Comparison of ENCODE assay signal across 9 mouse cellular contexts in the genomic region with DNA sequence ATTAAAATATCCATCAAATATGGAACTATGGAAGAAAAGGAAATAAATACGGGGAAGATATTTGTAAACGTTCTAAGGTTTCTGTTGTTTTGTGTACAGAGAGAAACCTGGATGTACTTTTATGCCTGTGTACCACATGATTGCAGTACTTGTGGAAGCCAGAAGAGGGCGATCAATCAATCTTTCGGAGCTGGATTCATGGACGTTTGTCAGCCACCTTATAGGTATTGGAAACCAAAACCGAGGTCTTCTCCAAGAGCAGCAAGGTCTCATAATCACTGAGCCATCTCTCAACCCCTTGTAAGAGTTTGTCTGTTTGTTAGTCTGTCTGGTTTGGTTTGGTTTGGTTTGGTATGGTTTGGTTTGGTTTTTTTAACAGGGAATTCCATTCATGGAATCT.
DNase-seq lines count a peak whose midpoint lies in the region; ATAC-seq and TF ChIP-seq lines count a peak whose summit lies in the region.
"Had no signal": no experiment of that assay in that cellular context is flagged by ENCODE, and none has a peak within 500 bp of the region (broad histone marks: within the 10 kb centered on the region; RNA-seq: fewer than 3 reads in every experiment).

No protein-coding gene starts in this region.

- H3K27ac ChIP-seq in hindbrain, embryonic 11.5 days (ENCODE audit: low read depth, low read length): no peak overlapping the region
- no peak overlapping the region for H3K27ac ChIP-seq in hindbrain, embryonic 13.5 days
- H3K27ac ChIP-seq in CH12.LX (ENCODE audit: insufficient read depth, low read depth): no peak overlapping the region
- H3K27ac ChIP-seq: embryonic facial prominence, embryonic 12.5 days; limb, embryonic 13.5 days had no signal

- peak; percentile 63 to 72; a peak in 3 of 4 replicates for TF ChIP-seq CTCF in CH12.LX (conservative IDR thresholded peaks at IDR 0.05 in 1 of 2, IDR thresholded peaks at IDR 0.05 in 1 of 2; ENCODE audit: low read depth in 2 of 2, low read length in 2 of 2)

- H3K4me3 ChIP-seq in hindbrain, embryonic 11.5 days (ENCODE audit: low read depth, low read length): no peak overlapping the region
- H3K4me3 ChIP-seq in hindbrain, embryonic 13.5 days: no peak overlapping the region
- H3K4me3 ChIP-seq in CH12.LX (replicated peaks in 1 of 3; ENCODE audit: low read depth in 2 of 3, low read length in 2 of 3, poor library complexity in 1 of 3): no peak overlapping the region
- H3K4me3 ChIP-seq: embryonic facial prominence, embryonic 12.5 days; limb, embryonic 13.5 days had no signal

- H3K4me2 ChIP-seq in hindbrain, embryonic 11.5 days (replicated peaks; ENCODE audit: low read depth, low read length): no peak overlapping the region
- no peak overlapping the region for H3K4me2 ChIP-seq in hindbrain, embryonic 13.5 days
- H3K4me2 ChIP-seq in CH12.LX (ENCODE audit: insufficient read depth, low read depth, poor library complexity, severe bottlenecking): no peak overlapping the region
- H3K4me2 ChIP-seq: embryonic facial prominence, embryonic 12.5 days; limb, embryonic 13.5 days had no signal

- TF ChIP-seq EP300 in CH12.LX (IDR thresholded peaks at IDR 0.05; ENCODE audit: low read length): no peak

- DNase-seq in hindbrain, embryonic 11.5 days (ENCODE audit: low spot score): peak; percentile 48
- DNase-seq in CH12.LX (ENCODE audit: extremely low read depth): peak; percentile 69
- peak; percentile 20 for DNase-seq in adipocyte (ENCODE audit: low spot score)
- peak; percentile 52 for DNase-seq in kidney, postnatal 14 days
- no peak for DNase-seq in ovary, postnatal 10 days (ENCODE audit: low spot score)

- TF ChIP-seq RAD21 in CH12.LX (IDR thresholded peaks at IDR 0.05; ENCODE audit: low read depth, low read length): peak; percentile 60

- H3K9me3 ChIP-seq in hindbrain, embryonic 11.5 days (ENCODE audit: control insufficient read depth, low read length): no peaks in the 10 kb centered on the region
- H3K9me3 ChIP-seq in hindbrain, embryonic 13.5 days: no peaks in the 10 kb centered on the region
- H3K9me3 ChIP-seq in CH12.LX (replicated peaks; ENCODE audit: low read length): no peaks in the 10 kb centered on the region
- H3K9me3 ChIP-seq: embryonic facial prominence, embryonic 12.5 days; limb, embryonic 13.5 days had no signal

- no peak overlapping the region for H3K9ac ChIP-seq in hindbrain, embryonic 11.5 days (ENCODE audit: low read depth, low read length)
- H3K9ac ChIP-seq in hindbrain, embryonic 13.5 days: no peak overlapping the region
- no peak overlapping the region for H3K9ac ChIP-seq in CH12.LX (ENCODE audit: insufficient read depth, low read depth)
- H3K9ac ChIP-seq: embryonic facial prominence, embryonic 12.5 days; limb, embryonic 13.5 days had no signal

- TF ChIP-seq POLR2A in CH12.LX (IDR thresholded peaks at IDR 0.05; ENCODE audit: low read depth, low read length): no peak

- no peaks in the 10 kb centered on the region for H3K27me3 ChIP-seq in hindbrain, embryonic 11.5 days (ENCODE audit: control insufficient read depth, insufficient read depth, low read length)
- H3K27me3 ChIP-seq in hindbrain, embryonic 13.5 days: no peaks in the 10 kb centered on the region
- H3K27me3 ChIP-seq in CH12.LX (replicated peaks): peaks cover 2% of the 10 kb centered on the region
- H3K27me3 ChIP-seq: embryonic facial prominence, embryonic 12.5 days; limb, embryonic 13.5 days had no signal

- no peaks in the 10 kb centered on the region for H3K79me2 ChIP-seq in CH12.LX (replicated peaks; ENCODE audit: control insufficient read depth, extremely low read depth, insufficient read depth, poor library complexity, severe bottlenecking)

- WGBS in hindbrain, embryonic 11.5 days: 48% methylated on average over 6 of the region's 6 CpGs
- WGBS in hindbrain, embryonic 13.5 days: 49% methylated on average over 6 of the region's 6 CpGs

- in situ Hi-C loops in CH12.LX (cut with MboI; ENCODE audit: low pct_ligation_motif_present, low pct_unique_long_range_greater_than_20kb, low sequenced_read_pairs): loop anchor here (25.0 kb wide), 1 partner anchor 382 kb away; no protein-coding TSS in a partner anchor

- no peak for ATAC-seq in hindbrain, embryonic 11.5 days (ENCODE audit: low FRiP score)
- ATAC-seq in hindbrain, embryonic 13.5 days (ENCODE audit: low FRiP score): no peak
- ATAC-seq in erythroid progenitor cell, adult 5-6 weeks (replicated peaks; ENCODE audit: low FRiP score, poor library complexity, severe bottlenecking): no peak

- no peaks in the 10 kb centered on the region for H3K4me1 ChIP-seq in hindbrain, embryonic 11.5 days (replicated peaks; ENCODE audit: control insufficient read depth, insufficient read depth, low read length)
- peaks cover 2% of the 10 kb centered on the region; the same call in 1 of the 2 replicates for H3K4me1 ChIP-seq in hindbrain, embryonic 13.5 days (replicated peaks)
- peaks cover 5 to 15% of the 10 kb centered on the region in 2 experiments for H3K4me1 ChIP-seq in CH12.LX (ENCODE audit: control insufficient read depth in 1 of 2, insufficient read depth in 2 of 2)
- H3K4me1 ChIP-seq: embryonic facial prominence, embryonic 12.5 days; limb, embryonic 13.5 days had no signal

- H3K36me3 ChIP-seq in hindbrain, embryonic 11.5 days (ENCODE audit: control insufficient read depth, insufficient read depth, low read length): no peaks in the 10 kb centered on the region
- H3K36me3 ChIP-seq in hindbrain, embryonic 13.5 days: no peaks in the 10 kb centered on the region
- no peaks in the 10 kb centered on the region for H3K36me3 ChIP-seq in CH12.LX (replicated peaks in 1 of 2; ENCODE audit: control insufficient read depth in 1 of 2, insufficient read depth in 1 of 2, low read length in 1 of 2)
- H3K36me3 ChIP-seq: embryonic facial prominence, embryonic 12.5 days; limb, embryonic 13.5 days had no signal

- dilution Hi-C loops in CH12.LX (cut with MboI; ENCODE audit: extremely low pct_ligation_motif_present, extremely low pct_unique_long_range_greater_than_20kb, low sequenced_read_pairs): no loop called here

TF ChIP-seq in CH12.LX, 34 proteins besides CTCF, POLR2A, EP300 and RAD21:
- TF ChIP-seq MAZ (IDR thresholded peaks at IDR 0.05; ENCODE audit: low read depth, low read length) (no peak), SMC3 (IDR thresholded peaks at IDR 0.05; ENCODE audit: low read depth, low read length) (peak; percentile 73)
